Mouse (Mus musculus) thymus, adult 2 months (tissue): ENCODE measurements around the gene Dld. TPM values are rescaled to one million over a fixed set of nuclear protein-coding genes. Genes with fewer than 3 reads are reported as not detected.

Experiments
- DNase-seq: peaks from one replicate; pipeline ENCODE4 v3.0.0; 2021
- H3K27ac ChIP-seq: fragments of 200-500 bp; 2 replicates; pipeline ENCODE4 v1.5.1; 2012; ENCODE audit warnings: low read length, control low read depth; ENCODE audit not compliant: control insufficient read depth, insufficient read depth
- H3K27me3 ChIP-seq: fragments of 200-500 bp; 2 replicates; pipeline ENCODE4 v1.6.1; 2012; ENCODE audit warnings: mild to moderate bottlenecking, low read length, moderate library complexity, mixed read lengths; ENCODE audit not compliant: control insufficient read depth, insufficient read depth
- H3K36me3 ChIP-seq: fragments of 200-500 bp; 2 replicates; pipeline ENCODE4 v1.6.1; 2012; ENCODE audit warnings: mild to moderate bottlenecking, low read length, moderate library complexity; ENCODE audit not compliant: control insufficient read depth, insufficient read depth
- H3K4me1 ChIP-seq: fragments of 200-500 bp; replicated peaks from 2 replicates; pipeline ENCODE4 v1.6.1; 2012; ENCODE audit warnings: low read length; ENCODE audit not compliant: control insufficient read depth, insufficient read depth
- H3K4me3 ChIP-seq: fragments of 200-500 bp; 2 replicates; pipeline ENCODE4 v1.5.1; 2012; ENCODE audit warnings: mild to moderate bottlenecking, low read length, control low read depth, moderate library complexity; ENCODE audit not compliant: control insufficient read depth, insufficient read depth
- CTCF ChIP-seq: fragments of 200-500 bp; IDR thresholded peaks from 2 replicates; pipeline ENCODE4 v1.5.1; 2012; ENCODE audit warnings: mild to moderate bottlenecking, control low read depth, low read length, moderate library complexity, borderline replicate concordance; ENCODE audit not compliant: control insufficient read depth, poor library complexity, insufficient read depth; ENCODE audit errors: extremely low read depth
- POLR2A ChIP-seq: fragments of 200-500 bp; IDR thresholded peaks from 2 replicates; pipeline ENCODE4 v1.6.1; 2012; ENCODE audit warnings: mild to moderate bottlenecking, low read length, control low read depth, moderate library complexity; ENCODE audit not compliant: control insufficient read depth, poor library complexity, insufficient read depth; ENCODE audit errors: extremely low read depth
- WGBS: fragments of 180-500 bp; shearing (Covaris S2); methylation state at CpG from one replicate; pipeline ENCODE4 v1.1.7; 2018; 5-methylcytosine and 5-hydroxymethylcytosine counted together
- polyA plus RNA-seq: library from polyadenylated mRNA; depleted of rRNA; stranded (reverse); fragments of >200 nt; gene quantifications from 2 replicates; pipeline ENCODE4 v1.2.3, GENCODE M21; 2012

Gene Dld
- polyA plus RNA-seq, 1 experiment, result 15.3 TPM

DNA sequence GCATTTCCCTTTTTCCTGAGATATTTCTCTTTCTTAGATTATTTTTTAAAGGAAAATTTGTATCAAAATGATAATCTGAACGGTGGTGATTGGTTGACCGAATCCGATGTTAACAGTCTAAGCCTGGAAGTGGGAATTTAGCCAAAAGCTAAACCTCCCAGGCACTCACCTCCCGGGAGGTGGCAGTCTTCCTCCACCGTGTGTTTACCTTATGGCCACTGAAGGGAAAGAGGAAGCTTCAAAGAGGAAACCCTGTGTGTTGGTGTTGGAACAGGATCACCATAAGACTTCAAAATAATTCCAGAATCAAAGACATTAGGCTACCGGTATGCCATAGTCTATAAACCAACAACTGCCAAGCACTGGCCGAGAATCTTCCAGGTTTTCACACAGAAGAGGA lies 18.4 kb upstream of the Dld start:
- Histone ChIP-seq H3K27me3 (no peaks in the 10 kb centered on the region), H3K27ac (no peak overlapping the region), H3K36me3 (no peaks in the 10 kb centered on the region), H3K4me1 (no peaks in the 10 kb centered on the region; the same call in 1 of the 2 replicates), H3K4me3 (no peak overlapping the region)
- no peak for DNase-seq
- TF ChIP-seq CTCF (no peak), POLR2A (no peak)
- WGBS, result 70% methylated on average over 7 of the region's 7 CpGs

DNA sequence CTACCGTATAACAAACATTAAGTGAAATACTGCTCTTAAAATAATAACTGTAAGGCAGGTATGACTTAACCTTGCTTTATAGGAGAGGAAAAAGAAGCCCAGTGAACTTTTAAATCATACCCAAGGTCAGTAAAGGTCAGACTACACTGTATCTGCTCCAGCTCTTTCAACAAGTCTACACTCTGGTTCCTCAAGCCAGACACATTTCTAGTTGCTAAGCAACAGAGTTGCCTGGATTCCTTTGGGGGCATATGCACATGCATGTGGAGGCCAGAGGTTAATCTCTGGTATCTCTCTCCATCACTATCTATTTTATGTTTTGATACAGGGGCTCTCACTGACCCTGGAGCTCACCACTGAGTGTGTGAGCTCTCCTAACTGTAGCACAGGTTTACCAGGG lies 17.9 kb upstream of the Dld start:
- TF ChIP-seq CTCF, result no peak
- TF ChIP-seq POLR2A, result no peak
- WGBS, result 98% methylated on average over 1 of the region's 1 CpGs
- H3K4me3 ChIP-seq, result no peak overlapping the region
- no peaks in the 10 kb centered on the region for H3K36me3 ChIP-seq
- H3K27me3 ChIP-seq, result no peaks in the 10 kb centered on the region
- no peak overlapping the region for H3K27ac ChIP-seq
- DNase-seq, result no peak
- H3K4me1 ChIP-seq, result no peaks in the 10 kb centered on the region; the same call in 1 of the 2 replicates

DNA sequence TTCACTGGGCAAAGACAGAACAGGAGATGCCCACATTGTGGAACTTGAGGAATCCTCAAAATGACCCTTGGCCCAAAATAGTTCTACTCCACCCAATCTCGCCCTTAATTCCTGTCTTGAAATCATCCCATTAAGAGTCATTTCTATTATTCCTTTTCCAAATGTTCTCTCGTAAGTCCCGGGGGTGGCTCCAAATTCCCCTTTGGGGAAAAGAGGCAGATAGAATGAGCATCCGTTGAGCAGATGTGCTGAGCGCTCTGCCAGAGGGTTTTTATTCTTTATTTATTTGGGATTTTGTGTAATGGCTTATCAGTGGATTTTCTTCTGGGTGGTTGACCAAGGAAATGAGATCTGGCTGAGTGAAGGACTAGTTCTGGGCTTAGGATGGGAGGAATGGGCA lies 16.5 kb upstream of the Dld start:
- Histone ChIP-seq H3K4me1 (no peaks in the 10 kb centered on the region; the same call in 1 of the 2 replicates), H3K27me3 (no peaks in the 10 kb centered on the region), H3K27ac (no peak overlapping the region), H3K4me3 (no peak overlapping the region), H3K36me3 (no peaks in the 10 kb centered on the region)
- 94% methylated on average over 5 of the region's 5 CpGs for WGBS
- DNase-seq, result no peak
- TF ChIP-seq CTCF (no peak), POLR2A (no peak)

DNA sequence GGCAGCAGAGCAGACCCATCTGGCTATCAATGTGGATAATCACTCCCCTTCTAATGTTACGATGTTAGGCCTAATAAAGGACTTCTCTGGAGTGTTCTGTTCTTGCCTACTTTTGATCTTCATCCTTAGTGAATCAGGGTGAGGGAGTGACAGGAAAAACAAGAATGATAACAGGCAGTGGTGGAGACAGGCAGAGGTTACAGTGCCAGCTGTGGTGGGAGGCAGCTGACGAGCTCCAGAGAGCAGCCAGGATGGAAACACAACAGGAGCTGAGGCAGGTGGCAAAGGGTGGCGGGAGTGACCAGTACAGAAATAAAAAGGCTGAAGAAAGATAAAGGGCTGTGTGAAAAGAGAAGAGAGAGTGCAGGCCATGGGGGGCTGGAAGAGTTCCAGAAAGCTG lies 15.2 kb upstream of the Dld start:
- Histone ChIP-seq H3K27me3 (no peaks in the 10 kb centered on the region), H3K27ac (no peak overlapping the region), H3K4me3 (no peak overlapping the region), H3K36me3 (no peaks in the 10 kb centered on the region), H3K4me1 (no peaks in the 10 kb centered on the region; the same call in 1 of the 2 replicates)
- WGBS, result 84% methylated on average over 3 of the region's 3 CpGs
- TF ChIP-seq CTCF (no peak), POLR2A (no peak)
- no peak for DNase-seq

DNA sequence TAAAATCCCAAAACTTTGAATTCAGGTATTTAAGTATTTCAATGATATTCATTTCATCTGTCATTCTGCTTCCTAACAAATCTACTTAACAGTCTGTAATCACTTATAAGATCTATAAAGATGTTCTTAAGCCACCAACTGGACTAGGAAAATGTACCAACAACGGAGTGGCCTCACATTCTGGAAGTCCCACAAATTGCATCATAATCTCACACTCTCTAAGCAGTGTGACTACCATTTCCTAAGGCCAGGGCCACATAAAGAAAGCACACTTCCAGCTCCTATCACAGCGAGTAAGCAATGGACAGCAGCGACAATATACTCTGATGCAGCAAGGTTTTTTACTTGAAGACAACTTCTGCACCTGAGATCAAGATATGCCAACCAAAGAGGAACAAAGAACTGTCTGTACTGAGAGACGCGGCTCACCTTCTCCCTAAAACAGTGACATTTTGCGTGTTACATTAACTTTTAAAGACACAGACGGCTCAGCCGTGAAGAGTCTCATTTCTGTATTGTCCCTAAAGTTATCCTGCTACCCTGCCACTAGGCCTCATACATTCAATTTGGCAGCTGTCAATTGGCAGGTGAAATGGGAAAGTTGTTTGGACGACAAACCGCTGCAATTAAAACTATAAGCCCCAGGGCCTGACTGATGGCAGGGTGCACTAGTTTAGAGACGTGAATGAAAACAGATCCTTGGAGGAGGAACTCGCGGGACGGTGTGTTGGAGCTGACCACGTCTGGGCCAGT lies 886 bp downstream of the Dld start:
- Histone ChIP-seq H3K36me3 (peaks cover 9% of the 10 kb centered on the region; the same call in 1 of the 2 replicates), H3K27me3 (no peaks in the 10 kb centered on the region), H3K4me3 (peak overlapping the region; percentile 61), H3K27ac (no peak overlapping the region), H3K4me1 (no peaks in the 10 kb centered on the region)
- TF ChIP-seq CTCF, result no peak
- TF ChIP-seq POLR2A, result no peak
- DNase-seq, result no peak
- 16% methylated on average over 15 of the region's 15 CpGs for WGBS

DNA sequence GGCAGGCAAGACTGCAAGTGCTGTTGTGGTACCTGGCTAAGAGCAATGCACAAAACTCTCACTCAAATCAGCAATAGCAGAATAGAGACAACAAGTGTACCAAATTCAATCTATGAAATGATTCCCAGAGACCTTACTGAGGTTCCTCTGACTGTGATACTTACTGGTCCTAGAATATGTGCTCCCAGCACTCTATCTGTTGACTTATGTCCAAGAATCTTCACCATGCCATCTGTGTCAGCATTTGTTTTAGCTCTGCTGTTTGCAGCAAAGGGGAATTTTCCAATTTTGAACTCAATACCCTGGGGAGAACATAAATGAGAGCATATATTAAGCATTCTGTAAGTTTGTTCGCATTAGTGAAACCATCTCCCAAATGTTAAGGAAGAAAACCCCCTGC lies 18.0 kb downstream of the Dld start:
- Histone ChIP-seq H3K27ac (no peak overlapping the region), H3K4me3 (no peak overlapping the region), H3K36me3 (peaks cover 44% of the 10 kb centered on the region), H3K27me3 (no peaks in the 10 kb centered on the region), H3K4me1 (no peaks in the 10 kb centered on the region)
- no peak for TF ChIP-seq POLR2A
- no peak for TF ChIP-seq CTCF
- WGBS, result 100% methylated on average over 1 of the region's 1 CpGs
- no peak for DNase-seq

DNA sequence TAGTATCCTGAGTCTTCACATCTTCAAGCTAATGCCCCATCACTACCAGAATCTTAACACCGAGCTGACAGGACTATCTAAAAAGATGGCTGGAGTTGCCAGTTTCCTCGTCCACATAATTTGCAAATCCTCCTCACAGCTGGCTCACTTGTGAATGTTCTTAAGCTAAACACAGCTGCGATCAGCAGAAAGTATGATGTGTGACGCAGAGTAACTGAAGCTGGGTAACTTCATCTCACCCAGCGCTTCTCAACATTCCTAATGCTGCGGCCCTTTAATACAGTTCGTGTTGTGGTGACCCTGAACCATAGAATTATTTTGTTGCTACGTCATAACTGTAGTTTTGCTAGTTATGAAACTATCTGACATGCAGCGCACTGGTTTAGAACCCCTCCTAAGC lies 24.1 kb downstream of the Dld start:
- TF ChIP-seq POLR2A, result no peak
- TF ChIP-seq CTCF, result no peak
- Histone ChIP-seq H3K27ac (no peak overlapping the region), H3K36me3 (peaks cover 4% of the 10 kb centered on the region), H3K27me3 (no peaks in the 10 kb centered on the region), H3K4me3 (no peak overlapping the region), H3K4me1 (no peaks in the 10 kb centered on the region; the same call in 1 of the 2 replicates)
- 92% methylated on average over 9 of the region's 9 CpGs for WGBS
- DNase-seq, result no peak
